Mouse (Mus musculus): ENCODE data around the gene Rgl1.

The Rgl1 gene

DNA sequence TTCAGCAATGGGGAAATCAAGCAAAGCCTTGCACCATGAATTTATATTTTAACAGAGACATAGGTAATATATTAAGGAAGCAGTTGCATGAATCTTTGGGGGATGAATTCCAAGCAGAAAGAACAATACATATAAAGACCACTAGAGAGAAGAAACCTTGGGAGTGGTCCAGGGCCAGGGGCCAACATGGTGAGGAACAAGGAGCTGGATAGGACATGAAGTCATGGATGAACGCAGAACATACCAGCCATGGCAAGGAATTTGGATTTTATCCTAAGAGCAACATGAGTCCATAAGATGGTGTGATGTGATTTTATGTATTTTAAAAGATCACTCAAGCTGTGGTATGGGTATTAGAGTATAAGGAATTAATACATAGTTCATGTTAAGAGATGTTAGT, 273.9 kb downstream of the Rgl1 start:
- DNase-seq, result no peak

DNA sequence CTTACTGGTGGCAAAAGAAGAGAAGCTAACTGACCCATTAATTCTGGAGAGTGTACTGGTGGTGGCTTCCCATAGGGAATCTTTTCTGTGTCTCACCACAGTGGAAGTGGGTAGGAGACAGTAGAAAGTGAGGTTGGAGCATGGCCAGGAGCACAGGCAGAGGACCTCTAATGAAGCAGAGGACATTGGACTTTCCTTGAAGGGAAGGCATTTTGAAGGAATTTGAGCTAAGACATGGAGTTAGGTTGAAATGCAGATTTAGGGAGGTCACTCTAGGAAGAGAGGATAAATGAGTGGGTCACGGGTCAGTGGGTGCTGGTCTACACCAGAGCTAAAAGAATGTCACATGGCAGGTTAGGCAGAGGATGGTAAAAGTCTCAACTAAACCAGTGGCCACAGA, 275.3 kb downstream of the Rgl1 start:
- DNase-seq, result no peak

DNA sequence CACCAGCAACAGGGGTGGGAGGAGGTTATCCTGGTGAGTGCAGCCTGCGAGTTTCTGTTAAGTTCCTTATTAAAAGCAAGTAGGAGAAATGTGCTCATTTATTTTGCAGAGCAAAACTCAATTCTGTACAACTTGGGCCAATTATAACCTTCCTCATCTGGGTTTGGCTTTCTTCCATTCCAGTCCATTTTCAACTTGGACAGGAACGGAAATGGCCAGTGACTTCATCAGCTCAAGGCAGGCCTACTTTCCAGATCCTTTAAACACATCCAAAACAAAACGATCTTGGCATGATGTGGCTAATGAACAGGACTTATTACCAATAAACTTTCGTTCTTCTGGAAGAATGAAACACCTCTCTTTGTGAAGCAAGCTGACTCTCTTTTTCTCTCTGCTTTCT, 290.0 kb downstream of the Rgl1 start:
- DNase-seq, result no peak

DNA sequence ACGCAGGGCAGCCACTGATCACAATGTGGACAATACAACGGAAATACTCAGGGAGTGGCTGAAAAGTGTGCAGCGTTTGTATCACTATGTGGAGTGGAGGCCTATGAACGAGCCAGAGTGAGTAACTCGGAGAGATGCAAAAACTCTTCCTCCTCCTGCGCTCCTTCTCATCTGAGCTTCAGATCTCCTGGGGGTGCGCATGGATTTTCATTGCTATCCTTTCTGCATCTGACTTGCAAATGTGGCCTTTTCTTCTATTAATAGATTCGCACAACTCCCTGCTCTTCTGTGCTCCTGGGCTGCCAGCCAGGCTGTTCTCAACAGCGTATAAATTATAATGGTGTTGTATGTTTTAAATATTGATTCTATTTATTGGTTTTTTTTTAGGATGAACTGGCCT, 297.7 kb downstream of the Rgl1 start:
- DNase-seq, result no peak

All from cerebellum, adult 8-10 months (tissue).